Mouse (Mus musculus): ENCODE data around the gene Naa10.

DNA sequence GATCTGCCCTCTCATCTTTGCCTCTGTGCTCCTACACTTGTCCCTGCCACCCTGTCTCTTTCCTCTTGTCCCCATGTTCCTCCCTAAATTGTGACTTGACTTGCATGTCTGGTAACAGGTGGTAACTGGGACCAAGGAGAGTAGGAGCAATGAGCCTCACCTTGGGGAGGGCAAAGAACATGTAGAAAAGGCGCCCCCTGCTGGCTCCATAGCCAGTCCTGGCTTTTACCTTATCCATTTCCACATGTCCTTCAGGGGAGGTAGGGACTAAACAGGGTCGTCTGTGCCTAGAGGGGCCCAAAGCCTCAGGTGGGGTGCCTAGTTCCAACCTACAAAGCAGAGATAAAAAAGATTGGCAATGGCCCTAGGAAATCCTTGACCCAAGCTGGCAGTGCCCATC lies 26.0 kb downstream of the Naa10 start, which contains the start of gene L1cam:
- no peak for TF ChIP-seq POLR2A (IDR thresholded peaks at IDR 0.05; ENCODE audit: control insufficient read depth, low read depth, low read length)
- TF ChIP-seq CTCF (IDR thresholded peaks at IDR 0.05; ENCODE audit: control insufficient read depth, insufficient read depth, insufficient replicate concordance, low read depth, low read length): no peak
